Mouse (Mus musculus): ENCODE data around the gene Lysmd3.

Gene Lysmd3

GRCm38 (mm10) chr13:81675333-81675732 is 17.9 kb downstream of the Lysmd3 start:
- DNase-seq (ENCODE audit: low spot score), result no peak

GRCm38 (mm10) chr13:81683107-81683506 is 25.6 kb downstream of the Lysmd3 start:
- no peak for DNase-seq (ENCODE audit: low spot score)

GRCm38 (mm10) chr13:81684258-81684657 is 26.8 kb downstream of the Lysmd3 start:
- no peak for DNase-seq (ENCODE audit: low spot score)

GRCm38 (mm10) chr13:81684884-81685283 is 27.4 kb downstream of the Lysmd3 start:
- no peak for DNase-seq (ENCODE audit: low spot score)

GRCm38 (mm10) chr13:81689587-81689986 is 32.1 kb downstream of the Lysmd3 start:
- DNase-seq (ENCODE audit: low spot score), result no peak

GRCm38 (mm10) chr13:81690477-81690876 is 33.0 kb downstream of the Lysmd3 start:
- peak; percentile 60 for DNase-seq (ENCODE audit: low spot score)

- peak; percentile 74 for DNase-seq (ENCODE audit: low spot score)
Measured at GRCm38 (mm10) chr13:81691606-81692005, 34.1 kb downstream of the Lysmd3 start.

GRCm38 (mm10) chr13:81694446-81694845 is 37.0 kb downstream of the Lysmd3 start:
- DNase-seq (ENCODE audit: low spot score), result no peak

GRCm38 (mm10) chr13:81703148-81703547 is 45.7 kb downstream of the Lysmd3 start:
- DNase-seq (ENCODE audit: low spot score), result no peak

GRCm38 (mm10) chr13:81703621-81704020 is 46.2 kb downstream of the Lysmd3 start:
- DNase-seq (ENCODE audit: low spot score), result no peak

GRCm38 (mm10) chr13:81706311-81706710 is 48.8 kb downstream of the Lysmd3 start:
- DNase-seq (ENCODE audit: low spot score), result no peak

- DNase-seq (ENCODE audit: low spot score), result no peak
Measured at GRCm38 (mm10) chr13:81709805-81710204, 52.3 kb downstream of the Lysmd3 start.

GRCm38 (mm10) chr13:81710266-81710665 is 52.8 kb downstream of the Lysmd3 start:
- DNase-seq (ENCODE audit: low spot score), result peak; percentile 66

- peak; percentile 89 for DNase-seq (ENCODE audit: low spot score)
Measured at GRCm38 (mm10) chr13:81710775-81711545, 53.5 kb downstream of the Lysmd3 start, which contains the start of the genes Polr3g and Mblac2. TSS of gene Polr3g (minus strand) at chr13:81711013. TSS of gene Mblac2 (plus strand) at chr13:81711341.

GRCm38 (mm10) chr13:81711546-81712371 is 54.3 kb downstream of the Lysmd3 start:
- DNase-seq (ENCODE audit: low spot score), result no peak

- DNase-seq (ENCODE audit: low spot score), result no peak
Measured at GRCm38 (mm10) chr13:81713896-81714295, 56.4 kb downstream of the Lysmd3 start.

Measured in c-Kit-positive CD71-positive TER-119-positive erythroid progenitor cells, embryonic 14.5 days (primary cell).